Mouse (Mus musculus) bone marrow, adult 2 months (tissue): Measurements from ENCODE around the gene Ramp2. TPM values are rescaled to one million over a fixed set of nuclear protein-coding genes. Genes with fewer than 3 reads are reported as not detected.
A peak's percentile ranks its signal among the peaks of the same experiment; 100 is the strongest.

Experiments used
- H3K27ac ChIP-seq: fragments of 200-500 bp; 2 replicates; pipeline ENCODE4 v1.5.1; 2012; ENCODE audit warnings: low read depth, mild to moderate bottlenecking, control low read depth, inconsistent platforms, low read length; ENCODE audit not compliant: control insufficient read depth, poor library complexity, insufficient read depth
- H3K4me1 ChIP-seq: fragments of 200-500 bp; 2 replicates; pipeline ENCODE4 v1.6.1; 2011; ENCODE audit warnings: low read length; ENCODE audit not compliant: control insufficient read depth, insufficient read depth
- H3K4me3 ChIP-seq: fragments of 200-500 bp; replicated peaks from 2 replicates; pipeline ENCODE3; 2011; ENCODE audit warnings: mild to moderate bottlenecking, low read depth, low read length, control low read depth; ENCODE audit not compliant: control insufficient read depth
- CTCF ChIP-seq: fragments of 200-500 bp; IDR thresholded peaks from 2 replicates; pipeline ENCODE4 v1.5.1; 2011; ENCODE audit warnings: low read length, control low read depth; ENCODE audit not compliant: control insufficient read depth, insufficient read depth
- POLR2A ChIP-seq: fragments of 200-500 bp; IDR thresholded peaks from 2 replicates; pipeline ENCODE4 v1.6.1; 2011; ENCODE audit warnings: low read depth, mild to moderate bottlenecking, control low read depth, low read length, borderline replicate concordance; ENCODE audit not compliant: control insufficient read depth
- WGBS: fragments of 180-500 bp; shearing (Covaris S2); methylation state at CpG from one replicate; pipeline ENCODE4 v1.1.7; 2018; 5-methylcytosine and 5-hydroxymethylcytosine counted together
- polyA plus RNA-seq: library from polyadenylated mRNA; stranded (reverse); fragments of >200 nt; gene quantifications from 2 replicates; pipeline ENCODE4 v1.2.4, GENCODE M21; 2011; ENCODE audit warnings: low replicate concordance; ENCODE audit not compliant: missing spikeins, insufficient read depth, insufficient read length

Gene Ramp2
- polyA plus RNA-seq, 1 experiment: 4.8 TPM

DNA sequence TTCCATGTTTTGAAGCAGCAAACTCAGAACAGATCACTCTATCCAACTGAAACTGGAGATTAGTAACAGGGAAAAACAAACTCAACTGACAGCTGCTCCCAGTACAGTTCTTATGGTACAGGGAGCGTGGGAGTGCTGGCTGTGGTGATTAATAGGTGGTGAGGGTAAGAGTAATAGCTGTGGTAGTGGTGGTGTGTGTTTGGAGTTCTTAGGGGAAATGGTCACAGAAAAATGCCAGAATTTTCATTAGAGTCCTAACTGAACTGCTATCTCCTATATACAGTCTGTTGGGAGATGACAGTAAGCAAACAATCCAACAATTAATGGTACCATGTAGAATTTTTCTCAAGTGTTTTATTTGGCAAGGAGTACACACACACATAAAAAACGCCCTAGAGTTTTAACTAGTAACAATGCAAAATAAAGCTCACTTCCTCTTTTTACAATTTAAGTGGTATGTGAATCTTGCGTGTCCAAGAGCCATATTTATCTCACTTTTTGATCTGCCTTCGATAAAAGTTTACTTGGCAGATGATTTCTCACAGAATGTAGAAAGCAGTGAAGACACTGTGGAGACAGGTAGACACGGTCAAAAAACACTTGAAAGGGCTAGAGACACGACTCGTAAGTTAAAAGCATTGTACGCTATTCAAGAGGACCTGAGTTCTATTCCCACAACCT, 24.4 kb upstream of the Ramp2 start:
- WGBS: 43% methylated on average over 8 of the region's 8 CpGs
- TF ChIP-seq CTCF (no peak), POLR2A (no peak)
- no peak overlapping the region for H3K27ac ChIP-seq

DNA sequence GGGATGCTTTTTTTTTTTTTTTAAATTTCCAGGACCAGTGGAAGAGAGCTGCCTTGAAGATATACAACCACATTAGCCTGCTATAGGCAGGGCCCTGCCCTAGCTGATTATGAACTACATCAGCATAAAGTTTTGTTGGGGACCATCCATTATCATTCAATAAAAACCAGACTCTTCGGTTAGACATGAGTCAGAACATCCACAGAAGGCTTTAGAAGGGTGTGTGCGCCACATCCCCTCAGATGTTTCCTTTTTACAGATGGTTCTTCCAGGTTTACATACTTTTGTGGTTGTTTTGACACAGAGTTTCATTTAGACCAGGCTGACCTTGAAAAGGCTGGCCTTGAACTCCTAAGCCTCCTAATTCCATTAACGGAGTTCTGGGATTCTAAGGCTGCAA, 21.5 kb upstream of the Ramp2 start:
- TF ChIP-seq POLR2A: no peak
- no peak for TF ChIP-seq CTCF
- H3K4me1 ChIP-seq: no peaks in the 10 kb centered on the region; the same call in 1 of the 2 replicates
- no peak overlapping the region for H3K27ac ChIP-seq
- no peak overlapping the region for H3K4me3 ChIP-seq
- 55% methylated on average over 3 of the region's 3 CpGs for WGBS

More for the DNA sequence above, 24.4 kb upstream of the Ramp2 start:
- H3K4me3 ChIP-seq: no peak overlapping the region
- no peaks in the 10 kb centered on the region; the same call in 1 of the 2 replicates for H3K4me1 ChIP-seq

DNA sequence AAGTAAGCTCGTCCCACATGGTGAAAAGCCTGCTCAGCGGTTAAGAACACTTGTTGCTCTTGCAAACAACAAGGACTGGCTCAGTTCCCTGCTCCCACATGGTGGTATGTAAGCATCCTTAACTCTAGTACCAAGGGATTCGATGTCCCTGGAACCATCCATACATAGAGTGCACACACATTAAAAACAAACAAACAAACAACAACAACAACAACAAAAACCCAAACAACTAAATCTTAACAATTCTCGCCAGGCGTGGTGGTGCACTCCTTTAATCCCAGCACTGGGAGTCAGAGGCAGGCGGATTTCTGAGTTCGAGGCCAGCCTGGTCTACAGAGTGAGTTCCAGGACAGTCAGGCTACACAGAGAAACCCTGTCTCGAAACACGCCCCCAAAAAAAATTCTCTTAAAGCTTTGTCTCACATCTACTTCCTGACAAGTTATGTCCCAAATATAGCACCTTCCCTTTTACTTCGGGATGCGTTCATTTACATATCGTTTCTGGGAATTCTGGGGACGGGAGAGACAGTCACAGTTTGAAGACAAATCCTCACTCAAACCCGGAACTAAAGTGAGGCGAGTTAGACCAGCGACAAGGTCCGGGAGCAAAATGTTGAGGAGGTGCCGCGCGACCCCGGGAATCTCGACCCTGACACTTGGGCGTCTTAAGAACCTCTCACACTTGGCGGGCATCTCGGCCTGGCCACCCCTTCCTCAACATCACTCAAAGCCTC, 20.3 kb upstream of the Ramp2 start:
- TF ChIP-seq POLR2A: no peak
- Histone ChIP-seq H3K4me3 (peak overlapping the region; percentile 84), H3K4me1 (no peaks in the 10 kb centered on the region; the same call in 1 of the 2 replicates), H3K27ac (peak overlapping the region; percentile 64)
- 19% methylated on average over 25 of the region's 25 CpGs for WGBS

DNA sequence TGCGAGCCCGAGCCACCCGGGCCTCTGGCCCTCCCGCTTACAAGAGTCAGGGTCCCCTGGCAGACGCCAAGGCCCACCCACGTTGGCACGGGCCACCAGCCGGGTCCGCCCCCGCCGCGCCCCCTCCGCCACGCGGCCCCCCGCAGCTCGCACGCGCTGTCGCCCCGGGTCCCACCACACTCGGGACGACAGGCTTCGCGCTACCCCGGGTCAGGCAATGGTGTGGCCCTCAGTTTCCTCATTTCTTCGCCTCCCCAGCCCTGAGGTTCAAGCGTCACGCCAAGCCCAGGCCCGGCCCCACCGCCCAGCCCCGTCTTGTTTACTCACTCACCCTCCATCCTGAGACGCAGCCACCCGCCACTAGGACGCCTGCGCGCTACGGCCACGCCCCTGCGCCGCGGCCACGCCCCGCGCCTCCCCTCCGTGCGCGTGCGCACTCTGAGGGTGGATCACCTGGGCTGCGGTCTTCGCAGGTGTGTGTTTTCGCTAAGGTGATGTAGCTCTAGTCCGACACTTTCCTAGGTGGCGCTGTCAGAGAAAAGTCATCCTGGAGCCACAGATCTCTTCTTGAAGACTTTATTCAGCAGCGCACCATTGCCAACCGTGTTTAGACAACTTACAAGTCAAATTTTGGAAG, 19.6 kb upstream of the Ramp2 start, which contains the start of gene Ezh1:
Gene Ezh1, minus strand, starts transcription at position 399 of the 637 bp plus-strand sequence.
- Histone ChIP-seq H3K27ac (peak within 1 kb of the TSS; percentile 64), H3K4me3 (peak within 1 kb of the TSS; percentile 84), H3K4me1 (no peaks in the 10 kb centered on the region; the same call in 1 of the 2 replicates)
- WGBS: 1% methylated on average over 55 of the region's 56 CpGs
- TF ChIP-seq CTCF: peak; percentile 32; the same call in 1 of the 2 replicates
- TF ChIP-seq POLR2A: peak; percentile 89; the same call in 1 of the 2 replicates

DNA sequence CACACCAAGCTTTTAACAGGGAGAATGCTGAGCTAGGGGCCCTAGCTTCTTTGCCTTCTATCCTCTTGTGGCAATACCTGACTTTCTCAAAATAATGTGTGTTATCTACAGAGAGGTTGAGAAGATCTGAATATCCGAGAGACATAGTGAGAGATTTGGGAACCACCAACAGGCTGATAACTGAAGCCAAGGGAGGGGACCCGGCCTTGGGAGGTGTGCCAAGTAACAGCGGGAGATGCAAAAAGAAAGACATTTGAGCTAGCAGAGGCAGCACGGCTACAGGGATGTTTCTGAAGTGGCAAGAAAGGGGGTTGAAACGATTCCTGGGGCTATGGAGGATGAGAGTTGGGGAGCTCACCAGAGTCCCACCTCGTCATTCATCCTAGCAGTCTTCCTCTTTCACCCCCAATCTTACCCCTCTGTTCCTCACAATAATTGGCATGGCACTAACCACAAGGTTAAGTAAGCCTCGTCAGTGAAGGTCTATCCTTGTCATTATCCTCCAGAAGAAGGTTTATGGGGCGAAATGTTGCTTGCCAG, 16.4 kb upstream of the Ramp2 start:
- 38% methylated on average over 8 of the region's 8 CpGs for WGBS
- no peak overlapping the region for H3K27ac ChIP-seq
- peaks cover 2% of the 10 kb centered on the region for H3K4me1 ChIP-seq
- H3K4me3 ChIP-seq: no peak overlapping the region
- TF ChIP-seq POLR2A (no peak), CTCF (no peak)

DNA sequence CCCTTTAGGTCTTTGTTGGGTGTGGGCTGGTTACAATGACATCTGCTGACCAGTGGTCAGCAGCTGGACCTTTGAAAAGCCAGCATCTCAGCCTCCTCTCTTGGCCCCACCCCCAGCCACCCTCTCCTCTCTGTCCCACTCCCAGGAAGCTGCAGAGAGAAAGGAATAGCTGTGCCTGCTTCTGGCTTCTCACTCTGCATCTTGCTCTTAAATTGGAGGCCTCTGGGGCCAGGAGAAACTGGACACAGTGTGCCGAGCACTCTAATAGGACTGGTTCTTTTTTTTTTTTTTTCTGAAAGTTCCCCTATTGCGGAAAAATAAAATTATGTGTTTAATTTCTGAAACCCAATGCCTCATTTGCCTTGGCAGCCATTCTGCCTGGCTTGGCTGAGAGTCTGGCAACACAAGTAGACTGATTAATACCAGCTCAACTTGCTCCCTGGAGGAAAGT, 15.7 kb upstream of the Ramp2 start:
- Histone ChIP-seq H3K27ac (no peak overlapping the region), H3K4me3 (no peak overlapping the region), H3K4me1 (peaks cover 2% of the 10 kb centered on the region)
- WGBS: 72% methylated on average over 2 of the region's 2 CpGs
- TF ChIP-seq POLR2A (no peak), CTCF (no peak)

DNA sequence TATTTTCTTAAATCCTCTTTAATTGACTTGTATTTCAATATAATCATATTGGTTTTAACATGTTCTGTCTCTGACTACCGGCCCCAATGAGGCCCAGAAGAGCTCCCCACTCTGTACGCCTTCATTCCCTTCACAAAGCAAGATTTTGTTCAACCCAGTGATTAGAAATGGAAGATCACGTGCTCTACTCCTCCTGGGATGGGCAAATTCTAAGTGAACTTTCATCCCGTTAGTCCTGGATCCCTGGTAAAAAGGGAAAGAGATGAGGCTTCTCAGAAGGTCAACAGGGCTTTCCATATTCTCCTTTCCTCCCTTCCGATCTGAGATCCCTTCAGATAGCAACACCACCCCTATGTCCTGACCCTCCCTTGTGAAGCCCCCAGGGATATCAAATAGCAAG, 15.3 kb upstream of the Ramp2 start:
- H3K4me3 ChIP-seq: no peak overlapping the region
- 77% methylated on average over 5 of the region's 5 CpGs for WGBS
- peaks cover 2% of the 10 kb centered on the region; the same call in 1 of the 2 replicates for H3K4me1 ChIP-seq
- no peak for TF ChIP-seq CTCF
- H3K27ac ChIP-seq: no peak overlapping the region
